Mouse (Mus musculus) midbrain, embryonic 11.5 days (tissue): Measurements from ENCODE around the gene Elac2. TPM values are rescaled to one million over a fixed set of nuclear protein-coding genes. Genes with fewer than 3 reads are reported as not detected.
A peak's percentile ranks its signal among the peaks of the same experiment; 100 is the strongest.

ENCODE experiments used
- ATAC-seq: fragments of 200-750 bp; cut with Nextera tagmentation; 2 replicates; pipeline ENCODE4 v1.8.0; 2017; ENCODE audit warnings: moderate TSS enrichment, moderate library complexity; ENCODE audit not compliant: low FRiP score
- DNase-seq: peaks from one replicate; pipeline ENCODE4 v3.0.0; 2015; ENCODE audit warnings: low spot score; ENCODE audit errors: missing footprints
- H3K27ac ChIP-seq: fragments of 300-500 bp; sonication (generic); 2 replicates; pipeline ENCODE4 v1.5.1; 2014; ENCODE audit warnings: low read depth, low read length
- H3K27me3 ChIP-seq: fragments of 300-500 bp; sonication (generic); 2 replicates; pipeline ENCODE4 v1.6.1; 2014; ENCODE audit warnings: mild to moderate bottlenecking, low read length, moderate library complexity, mixed read lengths; ENCODE audit not compliant: control insufficient read depth, insufficient read depth
- H3K36me3 ChIP-seq: fragments of 300-500 bp; sonication (generic); 2 replicates; pipeline ENCODE4 v1.6.1; 2014; ENCODE audit warnings: mild to moderate bottlenecking, low read length, moderate library complexity, mixed read lengths; ENCODE audit not compliant: control insufficient read depth, insufficient read depth
- H3K4me1 ChIP-seq: fragments of 300-500 bp; sonication (generic); 2 replicates; pipeline ENCODE4 v1.6.1; 2014; ENCODE audit warnings: low read length; ENCODE audit not compliant: control insufficient read depth, insufficient read depth
- H3K4me2 ChIP-seq: fragments of 300-500 bp; sonication (generic); 2 replicates; pipeline ENCODE4 v1.6.1; 2014; ENCODE audit warnings: mild to moderate bottlenecking, moderate library complexity
- H3K4me3 ChIP-seq: fragments of 300-500 bp; sonication (generic); 2 replicates; pipeline ENCODE4 v1.5.1; 2014; ENCODE audit warnings: low read depth, low read length
- H3K9ac ChIP-seq: fragments of 300-500 bp; sonication (generic); 2 replicates; pipeline ENCODE4 v1.6.1; 2014; ENCODE audit warnings: low read length
- H3K9me3 ChIP-seq: fragments of 300-500 bp; sonication (generic); 2 replicates; pipeline ENCODE4 v1.6.1; 2016; ENCODE audit warnings: low read length; ENCODE audit not compliant: control insufficient read depth
- WGBS: fragments of 180-500 bp; shearing (Covaris S2); extraction: QIAGEN DNeasy Blood & Tissue Kit; methylation state at CpG from one replicate; pipeline ENCODE4 v1.1.7; 2014; 5-methylcytosine and 5-hydroxymethylcytosine counted together
- polyA plus RNA-seq: library from polyadenylated mRNA; unstranded; fragments of >200 nt; fragmentation: Nextera tagmentation; extraction: Ambion mirVana; gene quantifications from 2 replicates; pipeline ENCODE4 v1.2.1, GENCODE M21; 2014

Elac2 gene
- polyA plus RNA-seq, 1 experiment from 2014 or later = 32.3 TPM

GRCm38 (mm10) chr11:65038996-65039395, 60.2 kb downstream of the Elac2 start:
- ATAC-seq = no peak
- Histone ChIP-seq H3K27me3 (no peaks in the 10 kb centered on the region), H3K27ac (no peak overlapping the region), H3K9me3 (no peaks in the 10 kb centered on the region), H3K9ac (no peak overlapping the region), H3K4me3 (no peak overlapping the region), H3K36me3 (no peaks in the 10 kb centered on the region), H3K4me1 (0 out of 2 replicates have a peak, but pooled peaks cover 8% of the 10 kb centered on the region), H3K4me2 (no peak overlapping the region)
- no peak for DNase-seq
- WGBS = 65% methylated on average over 2 of the region's 2 CpGs

- DNase-seq = no peak
- 0 out of 2 replicates have a peak, but pooled peaks cover 8% of the 10 kb centered on the region for H3K4me1 ChIP-seq
- no peak overlapping the region for H3K27ac ChIP-seq
- H3K9me3 ChIP-seq = no peaks in the 10 kb centered on the region
- H3K4me3 ChIP-seq = no peak overlapping the region
- no peaks in the 10 kb centered on the region for H3K27me3 ChIP-seq
- H3K4me2 ChIP-seq = no peak overlapping the region
- 0 out of 2 replicates have a peak overlapping the region, but pooled peaks have one; percentile 24 for H3K9ac ChIP-seq
- no peak for ATAC-seq
- 63% methylated on average over 12 of the region's 12 CpGs for WGBS
- no peaks in the 10 kb centered on the region for H3K36me3 ChIP-seq
Observed at GRCm38 (mm10) chr11:65039517-65040095, 60.8 kb downstream of the Elac2 start.

- H3K27me3 ChIP-seq = no peaks in the 10 kb centered on the region
- H3K9me3 ChIP-seq = no peaks in the 10 kb centered on the region
- H3K4me1 ChIP-seq = 0 out of 2 replicates have a peak, but pooled peaks cover 8% of the 10 kb centered on the region
- DNase-seq (no peak), ATAC-seq (no peak)
- no peak overlapping the region for H3K9ac ChIP-seq
- H3K27ac ChIP-seq = no peak overlapping the region
- no peak overlapping the region for H3K4me2 ChIP-seq
- 71% methylated on average over 6 of the region's 6 CpGs for WGBS
- no peaks in the 10 kb centered on the region for H3K36me3 ChIP-seq
- no peak overlapping the region for H3K4me3 ChIP-seq
Observed at GRCm38 (mm10) chr11:65040556-65040955, 61.7 kb downstream of the Elac2 start.

- ATAC-seq (no peak), DNase-seq (no peak)
- Histone ChIP-seq H3K27ac (no peak overlapping the region), H3K9me3 (no peaks in the 10 kb centered on the region), H3K36me3 (no peaks in the 10 kb centered on the region), H3K4me3 (no peak overlapping the region), H3K4me1 (no peaks in the 10 kb centered on the region), H3K9ac (no peak overlapping the region), H3K4me2 (no peak overlapping the region), H3K27me3 (no peaks in the 10 kb centered on the region)
- WGBS = 87% methylated on average over 7 of the region's 7 CpGs
Observed at GRCm38 (mm10) chr11:65049090-65049489, 70.3 kb downstream of the Elac2 start.

GRCm38 (mm10) chr11:65050819-65051218, 72.0 kb downstream of the Elac2 start:
- H3K27ac ChIP-seq = no peak overlapping the region
- DNase-seq = no peak
- no peak overlapping the region for H3K4me3 ChIP-seq
- WGBS = 92% methylated on average over 5 of the region's 5 CpGs
- no peak overlapping the region for H3K9ac ChIP-seq
- no peaks in the 10 kb centered on the region for H3K9me3 ChIP-seq
- no peaks in the 10 kb centered on the region for H3K4me1 ChIP-seq
- no peak overlapping the region for H3K4me2 ChIP-seq
- no peak for ATAC-seq
- H3K36me3 ChIP-seq = no peaks in the 10 kb centered on the region
- H3K27me3 ChIP-seq = no peaks in the 10 kb centered on the region

Other genes with a start within 250 kb of the Elac2 start
- not detected in 2 replicates for gene 1700086D15Rik, start 180.9 kb downstream of the Elac2 start, polyA plus RNA-seq
- gene Arhgap44, start 183.9 kb downstream of the Elac2 start, polyA plus RNA-seq = 4.0 and 4.9 TPM in 2 replicates